ENCODE assay signal across 10 mouse cellular contexts in genomic region chr8:123826001-123826400, GRCm38 (mm10). TPM values are rescaled to one million over a fixed set of nuclear protein-coding genes. Genes with fewer than 3 reads are reported as not detected.
A peak's percentile ranks its signal among the peaks of the same experiment; 100 is the strongest.
DNase-seq lines count a peak whose midpoint lies in the region; ATAC-seq and TF ChIP-seq lines count a peak whose summit lies in the region.
"Had no signal": no experiment of that assay in that cellular context is flagged by ENCODE, and none has a peak within 500 bp of the region (broad histone marks: within the 10 kb centered on the region; RNA-seq: fewer than 3 reads in every experiment).

No protein-coding gene starts in this region.

- no peak for ATAC-seq in heart, postnatal 0 days (ENCODE audit: insufficient read depth, low read depth)
- ATAC-seq in embryonic facial prominence, embryonic 14.5 days (ENCODE audit: low read depth) = no peak
- no peak for ATAC-seq in inflammation-experienced regulatory T-cells, adult 6 months

- no peak for TF ChIP-seq EP300 in heart, postnatal 0 days (IDR thresholded peaks at IDR 0.05; ENCODE audit: low read depth)
- TF ChIP-seq EP300 in MEL (IDR thresholded peaks at IDR 0.05; ENCODE audit: low read depth in 1 of 2, low read length in 2 of 2) = no peak

- no peak overlapping the region for H3K9ac ChIP-seq in heart, postnatal 0 days (replicated peaks; ENCODE audit: low read depth, low read length)
- no peak overlapping the region for H3K9ac ChIP-seq in MEL (ENCODE audit: control insufficient read depth, low read depth, low read length, poor library complexity, severe bottlenecking)
- no peak overlapping the region for H3K9ac ChIP-seq in embryonic facial prominence, embryonic 14.5 days (ENCODE audit: low read depth, low read length)

- peaks cover 4% of the 10 kb centered on the region; the same call in 1 of the 2 replicates for H3K9me3 ChIP-seq in heart, postnatal 0 days (replicated peaks; ENCODE audit: control insufficient read depth, low read length)
- H3K9me3 ChIP-seq in heart, embryonic 10.5 days = no peaks in the 10 kb centered on the region
- no peaks in the 10 kb centered on the region for H3K9me3 ChIP-seq in MEL (replicated peaks; ENCODE audit: insufficient read depth, low read length)
- H3K9me3 ChIP-seq in embryonic facial prominence, embryonic 14.5 days (ENCODE audit: control insufficient read depth, low read length) = no peaks in the 10 kb centered on the region

- TF ChIP-seq RAD21 in MEL (IDR thresholded peaks at IDR 0.05; ENCODE audit: low read depth, low read length) = no peak; the same call in 1 of the 2 replicates

- peak; percentile 50 for TF ChIP-seq CTCF in heart, postnatal 0 days (IDR thresholded peaks at IDR 0.05; ENCODE audit: low read depth)
- TF ChIP-seq CTCF in MEL (IDR thresholded peaks at IDR 0.05 in 2 of 3, conservative IDR thresholded peaks at IDR 0.05 in 1 of 3; ENCODE audit: control insufficient read depth in 1 of 3, insufficient read depth in 1 of 3, low read depth in 2 of 3, low read length in 3 of 3, poor library complexity in 1 of 3, severe bottlenecking in 1 of 3) = peak; percentile 49 to 64 (median 57)

- H3K4me1 ChIP-seq in heart, postnatal 0 days (ENCODE audit: control insufficient read depth, insufficient read depth) = no peaks in the 10 kb centered on the region
- H3K4me1 ChIP-seq in heart, embryonic 10.5 days = peaks cover 10% of the 10 kb centered on the region
- peaks cover 14 to 25% of the 10 kb centered on the region in 2 experiments for H3K4me1 ChIP-seq in MEL (ENCODE audit: control insufficient read depth in 1 of 2, insufficient read depth in 2 of 2, low read length in 2 of 2)
- H3K4me1 ChIP-seq in embryonic facial prominence, embryonic 14.5 days (ENCODE audit: control insufficient read depth, insufficient read depth, low read length) = no peaks in the 10 kb centered on the region
- H3K4me1 ChIP-seq: megakaryocyte, embryonic 14.5 days had no signal

- no peak for DNase-seq in heart, postnatal 0 days (ENCODE audit: low spot score)
- no peak for DNase-seq in heart, embryonic 10.5 days (ENCODE audit: low spot score)
- DNase-seq in 3T3-L1 (ENCODE audit: low read depth, low spot score) (peak; percentile 54), MEL (ENCODE audit: low read depth, low spot score) (peak; percentile 54)
- peak; percentile 36 for DNase-seq in embryonic facial prominence, embryonic 14.5 days (ENCODE audit: low spot score)
- no peak for DNase-seq in adrenal gland, adult (ENCODE audit: inconsistent age in 2 of 2, low spot score in 1 of 2)
- no peak for DNase-seq in ovary, postnatal 10 days (ENCODE audit: low spot score)
- DNase-seq: adrenal gland, adult 8-10 months had no signal

- 64% methylated on average over 9 of the region's 9 CpGs for WGBS in heart, postnatal 0 days
- 55% methylated on average over 9 of the region's 9 CpGs for WGBS in heart, embryonic 10.5 days
- 54% methylated on average over 9 of the region's 9 CpGs for WGBS in embryonic facial prominence, embryonic 14.5 days

- peaks cover 43% of the 10 kb centered on the region for H3K36me3 ChIP-seq in heart, postnatal 0 days (replicated peaks; ENCODE audit: control insufficient read depth, insufficient read depth, low read length)
- H3K36me3 ChIP-seq in heart, embryonic 10.5 days = peaks cover 81% of the 10 kb centered on the region
- peaks cover 12 to 34% of the 10 kb centered on the region in 2 experiments for H3K36me3 ChIP-seq in MEL (ENCODE audit: control insufficient read depth in 1 of 2, insufficient read depth in 2 of 2, low read length in 2 of 2)
- H3K36me3 ChIP-seq in embryonic facial prominence, embryonic 14.5 days (ENCODE audit: control insufficient read depth, insufficient read depth, low read length) = peaks cover 65% of the 10 kb centered on the region

- no peak overlapping the region for H3K27ac ChIP-seq in heart, postnatal 0 days (ENCODE audit: low read depth)
- H3K27ac ChIP-seq in heart, embryonic 10.5 days = no peak overlapping the region
- H3K27ac ChIP-seq in MEL (ENCODE audit: control insufficient read depth, low read depth, low read length) = no peak overlapping the region
- no peak overlapping the region for H3K27ac ChIP-seq in embryonic facial prominence, embryonic 14.5 days (replicated peaks; ENCODE audit: low read depth, low read length)

- H3K4me3 ChIP-seq in heart, postnatal 0 days (ENCODE audit: low read depth, low read length) = no peak overlapping the region
- H3K4me3 ChIP-seq in heart, embryonic 10.5 days = no peak overlapping the region
- no peak overlapping the region for H3K4me3 ChIP-seq in MEL (ENCODE audit: control insufficient read depth in 1 of 2, insufficient read depth in 1 of 2, low read depth in 2 of 2, low read length in 2 of 2)
- no peak overlapping the region for H3K4me3 ChIP-seq in embryonic facial prominence, embryonic 14.5 days (ENCODE audit: low read depth, low read length)
- H3K4me3 ChIP-seq: megakaryocyte, embryonic 14.5 days had no signal

- H3K4me2 ChIP-seq in heart, postnatal 0 days (ENCODE audit: low read depth, low read length) = no peak overlapping the region
- no peak overlapping the region for H3K4me2 ChIP-seq in embryonic facial prominence, embryonic 14.5 days (ENCODE audit: low read depth, low read length)

- H3K27me3 ChIP-seq in heart, postnatal 0 days (ENCODE audit: control insufficient read depth, insufficient read depth, low read length) = no peaks in the 10 kb centered on the region
- H3K27me3 ChIP-seq in heart, embryonic 10.5 days (ENCODE audit: insufficient read depth, poor library complexity, severe bottlenecking) = no peaks in the 10 kb centered on the region
- H3K27me3 ChIP-seq in MEL (ENCODE audit: control insufficient read depth in 1 of 2, insufficient read depth in 2 of 2, low read length in 2 of 2) = no peaks in the 10 kb centered on the region
- H3K27me3 ChIP-seq in embryonic facial prominence, embryonic 14.5 days (replicated peaks; ENCODE audit: control insufficient read depth, insufficient read depth, low read length) = no peaks in the 10 kb centered on the region
- H3K27me3 ChIP-seq: megakaryocyte, embryonic 14.5 days had no signal

- H3K79me2 ChIP-seq in MEL (ENCODE audit: control insufficient read depth, insufficient read depth, low read length, poor library complexity) = peaks cover 4% of the 10 kb centered on the region; the same call in 1 of the 2 replicates

- no peak for TF ChIP-seq POLR2A in MEL (IDR thresholded peaks at IDR 0.05; ENCODE audit: control insufficient read depth in 1 of 2, insufficient read depth in 1 of 2, low read depth in 1 of 2, low read length in 2 of 2, poor library complexity in 1 of 2)

TF ChIP-seq in MEL, 35 proteins besides CTCF, POLR2A, EP300 and RAD21:
- TF ChIP-seq SMC3 (IDR thresholded peaks at IDR 0.05; ENCODE audit: low read depth, low read length) (peak; percentile 40), ZC3H11A (IDR thresholded peaks at IDR 0.05; ENCODE audit: low read depth, low read length) (no peak)

RNA-seq across cellular contexts. Expression of gene Rab4a, which starts 20.2 kb away (rescaled TPM):
- total RNA-seq in heart, postnatal 0 days (2014; rRNA removed; ENCODE audit: low replicate concordance) = 13.7 and 22.1 TPM in 2 replicates
- polyA plus RNA-seq in heart, postnatal 0 days (2015; fragmentation: Nextera tagmentation; extraction: Ambion mirVana) = 30.1 and 31.0 TPM in 2 replicates
- polyA plus RNA-seq in heart, embryonic 10.5 days (2016; fragmentation: Nextera tagmentation; extraction: Ambion mirVana) = 65.9 and 68.9 TPM in 2 replicates
- total RNA-seq in MEL (2012; rRNA removed) = 22.2 and 23.1 TPM in 2 replicates
- 10 to 100 TPM in 1 of 2 experiments, not detected in 1; 44.6 TPM for polyA plus RNA-seq in MEL (2012; ENCODE audit: insufficient read depth in 1 of 2, insufficient read length in 2 of 2, low read depth in 1 of 2, low replicate concordance in 2 of 2, missing spikeins in 1 of 2)
- 46.6 and 46.8 TPM in 2 replicates for polyA plus RNA-seq in embryonic facial prominence, embryonic 14.5 days (2014; fragmentation: Nextera tagmentation; extraction: Ambion mirVana)
- 10 to 100 TPM; 15.9 to 21.4 (median 16.9) TPM for polyA plus RNA-seq in inflammation-experienced regulatory T-cells, adult 6 months (2017; shearing (Covaris generic))

RNA-seq across cellular contexts. Expression of gene Ccsap, which starts 34.0 kb away (rescaled TPM):
- total RNA-seq in heart, postnatal 0 days (2014; rRNA removed; ENCODE audit: low replicate concordance) = 5.1 and 6.3 TPM in 2 replicates
- polyA plus RNA-seq in heart, postnatal 0 days (2015; fragmentation: Nextera tagmentation; extraction: Ambion mirVana) = 1.2 TPM in 2 replicates
- polyA plus RNA-seq in heart, embryonic 10.5 days (2016; fragmentation: Nextera tagmentation; extraction: Ambion mirVana) = 3.7 and 4.0 TPM in 2 replicates
- total RNA-seq in MEL (2012; rRNA removed) = 6.7 and 7.0 TPM in 2 replicates
- polyA plus RNA-seq in MEL (2012; ENCODE audit: insufficient read depth in 1 of 2, insufficient read length in 2 of 2, low read depth in 1 of 2, low replicate concordance in 2 of 2, missing spikeins in 1 of 2) = 10 to 100 TPM in 1 of 2 experiments, not detected in 1; 12.1 TPM
- polyA plus RNA-seq in embryonic facial prominence, embryonic 14.5 days (2014; fragmentation: Nextera tagmentation; extraction: Ambion mirVana) = 4.4 and 4.6 TPM in 2 replicates
- polyA plus RNA-seq in inflammation-experienced regulatory T-cells, adult 6 months (2017; shearing (Covaris generic)) = 1 to 10 TPM; 3.3 to 5.1 (median 3.7) TPM

Comparison
In these comparisons a context has a peak if more than half of its experiments do, and no peak if none do; other contexts are left out.
1. DNase-seq: peak in 3T3-L1 (single experiment), MEL (single experiment) and embryonic facial prominence, embryonic 14.5 days (single experiment); none in heart, postnatal 0 days (single experiment), heart, embryonic 10.5 days (single experiment), adrenal gland, adult (0 of 2) and ovary, postnatal 10 days (single experiment).